Mouse (Mus musculus): Measurements from ENCODE around the gene S1pr1. TPM values are rescaled to one million over a fixed set of nuclear protein-coding genes. Genes with fewer than 3 reads are reported as not detected.

S1pr1 gene
- polyA plus RNA-seq (2014; fragmentation: Illumina TruSeq; extraction: RNeasy Lipid Tissue Mini Kit (QIAGEN cat#74804); ENCODE audit: low read depth, low replicate concordance), result 28.0 TPM

GRCm38 (mm10) chr3:115714671-115715651, at the start of gene S1pr1:
Gene S1pr1 (minus strand): TSS chr3:115715072.

Other genes with a start within 250 kb of the S1pr1 start
- 11.0 TPM for gene Dph5, start 172.8 kb upstream of the S1pr1 start, polyA plus RNA-seq (2014; fragmentation: Illumina TruSeq; extraction: RNeasy Lipid Tissue Mini Kit (QIAGEN cat#74804); ENCODE audit: low read depth, low replicate concordance)